Mouse (Mus musculus) intestine, embryonic 16.5 days (tissue): ENCODE data around the gene Rgs14. TPM values are rescaled to one million over a fixed set of nuclear protein-coding genes. Genes with fewer than 3 reads are reported as not detected.
A peak's percentile ranks its signal among the peaks of the same experiment; 100 is the strongest.

Source experiments
- ATAC-seq: fragments of 200-750 bp; cut with Nextera tagmentation; 2 replicates; pipeline ENCODE4 v1.8.0; 2017; ENCODE audit warnings: moderate TSS enrichment, moderate library complexity
- H3K27ac ChIP-seq: fragments of 300-500 bp; sonication (generic); 2 replicates; pipeline ENCODE4 v1.5.1; 2014; ENCODE audit warnings: mild to moderate bottlenecking, low read length
- H3K27me3 ChIP-seq: fragments of 300-500 bp; sonication (generic); replicated peaks from 2 replicates; pipeline ENCODE4 v1.6.1; 2014; ENCODE audit warnings: low read length, control low read depth, mixed read lengths; ENCODE audit not compliant: control insufficient read depth, insufficient read depth
- H3K36me3 ChIP-seq: fragments of 300-500 bp; sonication (generic); 2 replicates; pipeline ENCODE4 v1.6.1; 2014; ENCODE audit warnings: low read length, control low read depth; ENCODE audit not compliant: control insufficient read depth, insufficient read depth
- H3K4me1 ChIP-seq: fragments of 300-500 bp; sonication (generic); 2 replicates; pipeline ENCODE4 v1.6.1; 2014; ENCODE audit warnings: low read length, control low read depth, mixed read lengths; ENCODE audit not compliant: control insufficient read depth, insufficient read depth
- H3K4me2 ChIP-seq: fragments of 300-500 bp; sonication (generic); 2 replicates; pipeline ENCODE4 v1.6.1; 2014; ENCODE audit warnings: low read depth, low read length, control low read depth
- H3K4me3 ChIP-seq: fragments of 300-500 bp; sonication (generic); 2 replicates; pipeline ENCODE4 v1.5.1; 2014; ENCODE audit warnings: mild to moderate bottlenecking, low read length
- H3K9ac ChIP-seq: fragments of 300-500 bp; sonication (generic); 2 replicates; pipeline ENCODE4 v1.6.1; 2014; ENCODE audit warnings: low read depth, low read length
- H3K9me3 ChIP-seq: fragments of 300-500 bp; sonication (generic); 2 replicates; pipeline ENCODE4 v1.6.1; 2016; ENCODE audit warnings: low read length, control low read depth; ENCODE audit not compliant: control insufficient read depth
- WGBS: fragments of 180-500 bp; shearing (Covaris S2); extraction: QIAGEN DNeasy Blood & Tissue Kit; methylation state at CpG from one replicate; pipeline ENCODE4 v1.1.7; 2014; 5-methylcytosine and 5-hydroxymethylcytosine counted together
- polyA plus RNA-seq: library from polyadenylated mRNA; unstranded; fragments of >200 nt; fragmentation: Nextera tagmentation; extraction: Ambion mirVana; gene quantifications from 2 replicates; pipeline ENCODE4 v1.2.1, GENCODE M21; 2015

The Rgs14 gene
- polyA plus RNA-seq, 1 experiment from 2014 or later, result 0.93 TPM

- H3K9ac ChIP-seq, result no peak overlapping the region
- H3K27ac ChIP-seq, result no peak overlapping the region
- H3K4me2 ChIP-seq, result no peak overlapping the region
- 64% methylated on average over 8 of the region's 8 CpGs for WGBS
- H3K4me3 ChIP-seq, result no peak overlapping the region
- no peaks in the 10 kb centered on the region; the same call in none of the 2 replicates for H3K27me3 ChIP-seq
- H3K36me3 ChIP-seq, result no peaks in the 10 kb centered on the region
- no peak for ATAC-seq
- no peaks in the 10 kb centered on the region for H3K9me3 ChIP-seq
- peaks cover 8% of the 10 kb centered on the region for H3K4me1 ChIP-seq
These were observed 1.6 kb downstream of the Rgs14 start for GRCm38 (mm10) chr13:55371007-55371681.

GRCm38 (mm10) chr13:55371740-55372139 lies 2.2 kb downstream of the Rgs14 start:
- Histone ChIP-seq H3K4me3 (no peak overlapping the region), H3K36me3 (no peaks in the 10 kb centered on the region), H3K4me2 (no peak overlapping the region), H3K9me3 (no peaks in the 10 kb centered on the region), H3K9ac (no peak overlapping the region), H3K27me3 (no peaks in the 10 kb centered on the region; the same call in none of the 2 replicates), H3K27ac (no peak overlapping the region), H3K4me1 (peaks cover 8% of the 10 kb centered on the region)
- ATAC-seq, result no peak
- 55% methylated on average over 5 of the region's 5 CpGs for WGBS

GRCm38 (mm10) chr13:55374206-55374924 lies 4.8 kb downstream of the Rgs14 start:
- 48% methylated on average over 6 of the region's 6 CpGs for WGBS
- no peaks in the 10 kb centered on the region for H3K9me3 ChIP-seq
- no peak overlapping the region for H3K27ac ChIP-seq
- peak; percentile 75 for ATAC-seq
- H3K4me3 ChIP-seq, result no peak overlapping the region
- H3K27me3 ChIP-seq, result peaks cover 15% of the 10 kb centered on the region
- 0 out of 2 replicates have a peak overlapping the region, but pooled peaks have one; percentile 5 for H3K4me2 ChIP-seq
- no peak overlapping the region for H3K9ac ChIP-seq
- H3K4me1 ChIP-seq, result peaks cover 14% of the 10 kb centered on the region
- no peaks in the 10 kb centered on the region for H3K36me3 ChIP-seq

- H3K36me3 ChIP-seq, result no peaks in the 10 kb centered on the region
- no peaks in the 10 kb centered on the region for H3K9me3 ChIP-seq
- H3K27me3 ChIP-seq, result peaks cover 22% of the 10 kb centered on the region
- H3K4me3 ChIP-seq, result no peak overlapping the region
- ATAC-seq, result no peak
- H3K4me2 ChIP-seq, result no peak overlapping the region
- H3K9ac ChIP-seq, result no peak overlapping the region
- H3K4me1 ChIP-seq, result peaks cover 14% of the 10 kb centered on the region
- no peak overlapping the region for H3K27ac ChIP-seq
- WGBS, result 66% methylated on average over 2 of the region's 2 CpGs
These were observed 6.3 kb downstream of the Rgs14 start for GRCm38 (mm10) chr13:55375877-55376276.

- Histone ChIP-seq H3K36me3 (no peaks in the 10 kb centered on the region), H3K4me2 (0 out of 2 replicates have a peak overlapping the region, but pooled peaks have one; percentile 7), H3K4me3 (peak overlapping the region; percentile 12; the same call in 1 of the 2 replicates), H3K9me3 (no peaks in the 10 kb centered on the region), H3K27me3 (peaks cover 22% of the 10 kb centered on the region), H3K27ac (no peak overlapping the region), H3K9ac (no peak overlapping the region), H3K4me1 (peaks cover 14% of the 10 kb centered on the region)
- 4% methylated on average over 32 of the region's 32 CpGs for WGBS
- peak; percentile 45 for ATAC-seq
These were observed 9.5 kb downstream of the Rgs14 start for GRCm38 (mm10) chr13:55378907-55379580.

GRCm38 (mm10) chr13:55381790-55382189 lies 12.3 kb downstream of the Rgs14 start:
- H3K27ac ChIP-seq, result no peak overlapping the region
- ATAC-seq, result no peak
- peaks cover 22% of the 10 kb centered on the region for H3K27me3 ChIP-seq
- H3K4me2 ChIP-seq, result no peak overlapping the region
- H3K9ac ChIP-seq, result no peak overlapping the region
- 75% methylated on average over 4 of the region's 4 CpGs for WGBS
- no peaks in the 10 kb centered on the region for H3K9me3 ChIP-seq
- no peaks in the 10 kb centered on the region for H3K36me3 ChIP-seq
- H3K4me3 ChIP-seq, result no peak overlapping the region
- peaks cover 5% of the 10 kb centered on the region; the same call in 1 of the 2 replicates for H3K4me1 ChIP-seq

GRCm38 (mm10) chr13:55390644-55391043 lies 21.1 kb downstream of the Rgs14 start:
- peak; percentile 81 for ATAC-seq
- no peak overlapping the region for H3K4me2 ChIP-seq
- peak overlapping the region; percentile 38; the same call in 1 of the 2 replicates for H3K27ac ChIP-seq
- H3K4me3 ChIP-seq, result no peak overlapping the region
- H3K36me3 ChIP-seq, result no peaks in the 10 kb centered on the region
- peak overlapping the region; percentile 14; the same call in 1 of the 2 replicates for H3K9ac ChIP-seq
- 67% methylated on average over 3 of the region's 3 CpGs for WGBS
- no peaks in the 10 kb centered on the region for H3K27me3 ChIP-seq
- H3K9me3 ChIP-seq, result no peaks in the 10 kb centered on the region
- H3K4me1 ChIP-seq, result no peaks in the 10 kb centered on the region

- Histone ChIP-seq H3K36me3 (no peaks in the 10 kb centered on the region), H3K4me2 (no peak overlapping the region), H3K9ac (no peak overlapping the region), H3K9me3 (no peaks in the 10 kb centered on the region), H3K4me3 (no peak overlapping the region), H3K27ac (peak overlapping the region; percentile 38; the same call in 1 of the 2 replicates), H3K27me3 (no peaks in the 10 kb centered on the region), H3K4me1 (no peaks in the 10 kb centered on the region)
- 63% methylated on average over 1 of the region's 1 CpGs for WGBS
- peak; percentile 83 for ATAC-seq
These were observed 22.1 kb downstream of the Rgs14 start for GRCm38 (mm10) chr13:55391626-55392029.

- no peaks in the 10 kb centered on the region for H3K36me3 ChIP-seq
- no peaks in the 10 kb centered on the region for H3K9me3 ChIP-seq
- H3K4me1 ChIP-seq, result no peaks in the 10 kb centered on the region
- H3K4me2 ChIP-seq, result no peak overlapping the region
- no peak for ATAC-seq
- 74% methylated on average over 4 of the region's 4 CpGs for WGBS
- no peaks in the 10 kb centered on the region for H3K27me3 ChIP-seq
- H3K4me3 ChIP-seq, result no peak overlapping the region
- no peak overlapping the region for H3K27ac ChIP-seq
- H3K9ac ChIP-seq, result no peak overlapping the region
These were observed 23.4 kb downstream of the Rgs14 start for GRCm38 (mm10) chr13:55392933-55393332.
